Mouse (Mus musculus): ENCODE measurements at regions not wholly inside any gene's neighbourhood (a gene's known extent, or its start where the extent isn't known, plus 50 kb on each side); places are given as distances from the start of the nearest gene placed in this dataset.
A peak's percentile ranks its signal among the peaks of the same experiment; 100 is the strongest.
"Not testable (repeated sequence)": the region's sequence is repeated elsewhere in the genome, so short reads cannot be mapped to it uniquely, and the experiment has no call there.

GRCm38 (mm10) chr11:10046593-10046992 lies 854.9 kb downstream of the Abca13 start:
- ATAC-seq (ENCODE audit: insufficient read depth, low FRiP score, low TSS enrichment), result no peak
- no peak for DNase-seq (ENCODE audit: low spot score)
- H3K4me1 ChIP-seq (ENCODE audit: control insufficient read depth, insufficient read depth, low read length), result no peaks in the 10 kb centered on the region

DNA sequence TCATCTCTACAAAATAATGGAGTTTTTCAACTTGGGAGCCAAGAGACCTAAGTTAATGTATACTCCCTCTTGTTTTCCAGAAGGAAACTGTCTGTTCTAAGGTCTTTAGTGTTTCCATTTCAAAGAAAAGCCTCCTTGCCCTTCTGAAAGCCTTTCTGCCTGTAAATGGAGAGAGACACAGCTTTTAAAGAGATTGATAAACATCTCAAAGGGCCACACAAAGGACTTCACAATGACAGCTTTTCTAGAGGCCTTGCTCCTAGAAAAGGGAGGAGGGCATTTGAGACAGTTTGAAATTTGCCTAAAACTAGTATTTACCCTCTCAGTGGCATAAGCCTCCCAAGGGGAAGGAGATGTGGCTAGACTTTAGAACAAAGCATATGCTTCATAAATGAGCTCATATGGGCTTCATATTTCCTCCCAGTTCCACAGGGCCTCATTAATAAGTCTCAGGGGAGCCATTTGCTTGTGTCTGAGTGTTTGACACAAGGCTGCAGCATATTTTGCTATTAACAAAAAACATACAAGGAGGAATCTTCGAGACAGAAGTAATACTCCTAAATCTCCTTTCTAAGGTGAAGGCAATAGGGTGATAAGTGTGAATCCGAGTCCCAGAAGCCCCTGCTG lies 860.0 kb downstream of the Abca13 start:
- 48% methylated on average over 2 of the region's 2 CpGs for WGBS
- Histone ChIP-seq H3K27ac (ENCODE audit: low read depth, low read length) (no peak overlapping the region), H3K4me1 (ENCODE audit: control insufficient read depth, insufficient read depth, low read length) (no peaks in the 10 kb centered on the region), H3K4me2 (ENCODE audit: low read depth) (no peak overlapping the region), H3K27me3 (ENCODE audit: control insufficient read depth, insufficient read depth, low read length) (no peaks in the 10 kb centered on the region), H3K9ac (ENCODE audit: low read length) (no peak overlapping the region), H3K36me3 (ENCODE audit: control insufficient read depth, insufficient read depth, low read length) (no peaks in the 10 kb centered on the region), H3K4me3 (ENCODE audit: low read depth, low read length) (no peak overlapping the region), H3K9me3 (ENCODE audit: control insufficient read depth, low read length) (no peaks in the 10 kb centered on the region)
- DNase-seq (ENCODE audit: low spot score) (peak; percentile 14), ATAC-seq (ENCODE audit: insufficient read depth, low FRiP score, low TSS enrichment) (no peak)

More at GRCm38 (mm10) chr11:10046593-10046992, 854.9 kb downstream of the Abca13 start:
- Histone ChIP-seq H3K4me2 (ENCODE audit: low read depth) (no peak overlapping the region), H3K4me3 (ENCODE audit: low read depth, low read length) (no peak overlapping the region), H3K27ac (ENCODE audit: low read depth, low read length) (no peak overlapping the region), H3K36me3 (ENCODE audit: control insufficient read depth, insufficient read depth, low read length) (no peaks in the 10 kb centered on the region), H3K9ac (ENCODE audit: low read length) (no peak overlapping the region), H3K27me3 (ENCODE audit: control insufficient read depth, insufficient read depth, low read length) (no peaks in the 10 kb centered on the region), H3K9me3 (ENCODE audit: control insufficient read depth, low read length) (no peaks in the 10 kb centered on the region)
- WGBS, result 68% methylated on average over 2 of the region's 2 CpGs

DNA sequence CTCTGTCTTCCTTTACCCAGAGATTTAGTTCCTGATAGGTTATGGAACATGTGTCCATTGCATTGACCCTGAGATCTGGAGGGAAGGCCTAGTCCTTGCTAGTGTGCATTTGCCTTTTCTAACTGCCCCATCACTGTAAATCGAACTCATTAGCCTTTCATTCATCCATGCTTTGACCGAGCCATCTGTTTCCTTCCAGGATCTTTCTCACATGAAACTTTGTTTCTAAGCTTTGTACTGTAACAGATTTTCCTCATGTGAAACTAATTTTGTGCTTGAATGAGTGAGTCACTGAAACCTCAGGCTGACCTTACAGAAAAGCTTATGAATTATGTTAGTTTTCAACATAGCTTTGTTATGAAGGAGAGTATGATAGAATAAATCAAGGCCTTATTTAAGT lies 880.1 kb downstream of the Abca13 start:
- no peak overlapping the region for H3K4me3 ChIP-seq (ENCODE audit: low read depth, low read length)
- H3K27me3 ChIP-seq (ENCODE audit: control insufficient read depth, insufficient read depth, low read length), result no peaks in the 10 kb centered on the region
- ATAC-seq (ENCODE audit: insufficient read depth, low FRiP score, low TSS enrichment), result no peak
- H3K9me3 ChIP-seq (ENCODE audit: control insufficient read depth, low read length), result no peaks in the 10 kb centered on the region
- no peaks in the 10 kb centered on the region for H3K36me3 ChIP-seq (ENCODE audit: control insufficient read depth, insufficient read depth, low read length)
- H3K27ac ChIP-seq (ENCODE audit: low read depth, low read length), result no peak overlapping the region
- H3K4me1 ChIP-seq (ENCODE audit: control insufficient read depth, insufficient read depth, low read length), result no peaks in the 10 kb centered on the region
- H3K4me2 ChIP-seq (ENCODE audit: low read depth), result no peak overlapping the region
- 80% methylated on average over 2 of the region's 2 CpGs for WGBS
- no peak overlapping the region for H3K9ac ChIP-seq (ENCODE audit: low read length)
- no peak for DNase-seq (ENCODE audit: low spot score)

DNA sequence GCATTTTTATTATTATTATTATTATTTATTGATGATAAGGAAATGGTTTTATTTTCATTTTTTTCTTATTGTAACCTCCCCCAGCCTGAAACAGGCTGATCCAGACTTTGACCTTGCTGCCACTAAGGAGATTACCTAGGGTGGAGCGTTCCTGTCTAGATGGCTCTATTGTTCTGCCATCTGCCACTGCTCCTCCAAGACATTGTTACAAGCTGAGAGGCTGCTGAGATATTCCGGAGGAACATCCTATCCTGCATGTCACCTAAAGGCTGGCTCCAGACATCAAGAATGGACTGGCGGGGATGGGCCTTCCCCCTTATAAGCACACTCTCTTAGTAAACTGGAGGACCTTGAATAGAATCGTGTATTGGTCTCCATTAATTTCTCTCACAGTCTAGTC lies 896.2 kb downstream of the Abca13 start:
- DNase-seq (ENCODE audit: low spot score) (no peak), ATAC-seq (ENCODE audit: insufficient read depth, low FRiP score, low TSS enrichment) (no peak)
- WGBS, result 84% methylated on average over 4 of the region's 4 CpGs
- Histone ChIP-seq H3K27me3 (ENCODE audit: control insufficient read depth, insufficient read depth, low read length) (no peaks in the 10 kb centered on the region), H3K9me3 (ENCODE audit: control insufficient read depth, low read length) (no peaks in the 10 kb centered on the region), H3K4me1 (ENCODE audit: control insufficient read depth, insufficient read depth, low read length) (no peaks in the 10 kb centered on the region), H3K4me2 (ENCODE audit: low read depth) (no peak overlapping the region), H3K27ac (ENCODE audit: low read depth, low read length) (no peak overlapping the region), H3K4me3 (ENCODE audit: low read depth, low read length) (no peak overlapping the region), H3K36me3 (ENCODE audit: control insufficient read depth, insufficient read depth, low read length) (no peaks in the 10 kb centered on the region), H3K9ac (ENCODE audit: low read length) (no peak overlapping the region)

DNA sequence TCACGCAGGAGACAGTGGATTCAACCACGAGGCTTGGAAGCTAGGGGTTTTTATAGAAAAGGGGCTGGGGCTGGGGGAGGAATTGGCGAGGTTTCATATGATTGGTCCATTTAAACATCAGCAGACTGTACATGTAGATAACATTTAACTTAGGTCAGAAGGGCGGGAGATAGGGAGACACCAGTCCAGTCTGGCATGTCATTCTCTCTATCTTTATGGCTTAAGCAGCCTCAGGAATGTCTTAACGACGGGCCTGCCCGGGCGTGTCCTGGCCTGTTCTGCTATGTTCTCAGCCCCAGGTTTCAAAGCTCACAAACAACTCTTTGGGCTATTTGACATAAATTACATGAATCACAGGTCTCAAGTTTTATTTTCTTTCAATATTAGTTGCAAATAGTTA lies 910.6 kb downstream of the Abca13 start:
- 71% methylated on average over 8 of the region's 8 CpGs for WGBS

DNA sequence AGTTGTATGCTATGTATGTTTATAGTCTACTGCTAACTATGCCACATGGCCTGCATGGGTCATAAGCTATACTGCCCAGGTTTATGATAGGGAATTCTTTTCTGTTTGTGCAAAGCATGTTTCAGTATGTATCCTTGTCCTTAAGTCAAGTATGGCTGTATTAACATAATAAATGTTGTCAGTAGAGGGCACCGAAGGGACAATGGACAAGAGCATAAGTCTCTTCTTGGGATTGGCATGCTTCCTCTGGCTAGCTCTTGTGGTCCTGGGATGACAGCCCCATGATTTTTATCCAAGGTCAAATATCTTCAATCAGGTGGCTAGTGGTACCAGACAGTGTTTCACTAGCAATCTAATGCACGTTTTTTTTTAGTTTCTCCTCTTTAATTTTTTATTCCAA lies 913.3 kb downstream of the Abca13 start:
- 81% methylated on average over 2 of the region's 2 CpGs for WGBS
- no peak for ATAC-seq (ENCODE audit: insufficient read depth, low FRiP score, low TSS enrichment)
- Histone ChIP-seq H3K9me3 (ENCODE audit: control insufficient read depth, low read length) (no peaks in the 10 kb centered on the region), H3K4me1 (ENCODE audit: control insufficient read depth, insufficient read depth, low read length) (no peaks in the 10 kb centered on the region), H3K4me3 (ENCODE audit: low read depth, low read length) (no peak overlapping the region), H3K27me3 (ENCODE audit: control insufficient read depth, insufficient read depth, low read length) (no peaks in the 10 kb centered on the region), H3K9ac (ENCODE audit: low read length) (no peak overlapping the region), H3K36me3 (ENCODE audit: control insufficient read depth, insufficient read depth, low read length) (no peaks in the 10 kb centered on the region), H3K27ac (ENCODE audit: low read depth, low read length) (no peak overlapping the region), H3K4me2 (ENCODE audit: low read depth) (no peak overlapping the region)
- DNase-seq (ENCODE audit: low spot score), result no peak

More for the DNA sequence above, 910.6 kb downstream of the Abca13 start:
- H3K4me2 ChIP-seq (ENCODE audit: low read depth); H3K9ac ChIP-seq (ENCODE audit: low read length); ATAC-seq (ENCODE audit: insufficient read depth, low FRiP score, low TSS enrichment); DNase-seq (ENCODE audit: low spot score); H3K4me3 ChIP-seq (ENCODE audit: low read depth, low read length); H3K27me3 ChIP-seq (ENCODE audit: control insufficient read depth, insufficient read depth, low read length); H3K36me3 ChIP-seq (ENCODE audit: control insufficient read depth, insufficient read depth, low read length); H3K27ac ChIP-seq (ENCODE audit: low read depth, low read length); H3K4me1 ChIP-seq (ENCODE audit: control insufficient read depth, insufficient read depth, low read length); H3K9me3 ChIP-seq (ENCODE audit: control insufficient read depth, low read length): not testable (repeated sequence)

GRCm38 (mm10) chr11:10142161-10142560 lies 950.4 kb downstream of the Abca13 start:
- H3K27ac ChIP-seq (ENCODE audit: low read depth, low read length), result no peak overlapping the region
- H3K4me1 ChIP-seq (ENCODE audit: control insufficient read depth, insufficient read depth, low read length), result no peaks in the 10 kb centered on the region
- DNase-seq (ENCODE audit: low spot score) (no peak), ATAC-seq (ENCODE audit: insufficient read depth, low FRiP score, low TSS enrichment) (no peak)
- no peaks in the 10 kb centered on the region for H3K36me3 ChIP-seq (ENCODE audit: control insufficient read depth, insufficient read depth, low read length)
- no peak overlapping the region for H3K4me2 ChIP-seq (ENCODE audit: low read depth)
- no peak overlapping the region for H3K9ac ChIP-seq (ENCODE audit: low read length)
- no peaks in the 10 kb centered on the region for H3K9me3 ChIP-seq (ENCODE audit: control insufficient read depth, low read length)
- H3K27me3 ChIP-seq (ENCODE audit: control insufficient read depth, insufficient read depth, low read length), result no peaks in the 10 kb centered on the region
- no peak overlapping the region for H3K4me3 ChIP-seq (ENCODE audit: low read depth, low read length)

- Histone ChIP-seq H3K27me3 (ENCODE audit: control insufficient read depth, insufficient read depth, low read length) (no peaks in the 10 kb centered on the region), H3K36me3 (ENCODE audit: control insufficient read depth, insufficient read depth, low read length) (no peaks in the 10 kb centered on the region), H3K4me2 (ENCODE audit: low read depth) (no peak overlapping the region), H3K4me3 (ENCODE audit: low read depth, low read length) (no peak overlapping the region), H3K9me3 (ENCODE audit: control insufficient read depth, low read length) (no peaks in the 10 kb centered on the region), H3K9ac (ENCODE audit: low read length) (no peak overlapping the region), H3K4me1 (ENCODE audit: control insufficient read depth, insufficient read depth, low read length) (no peaks in the 10 kb centered on the region), H3K27ac (ENCODE audit: low read depth, low read length) (no peak overlapping the region)
- DNase-seq (ENCODE audit: low spot score) (no peak), ATAC-seq (ENCODE audit: insufficient read depth, low FRiP score, low TSS enrichment) (no peak)
- 69% methylated on average over 1 of the region's 1 CpGs for WGBS
These were observed 957.4 kb downstream of the Abca13 start for GRCm38 (mm10) chr11:10149160-10149559.

DNA sequence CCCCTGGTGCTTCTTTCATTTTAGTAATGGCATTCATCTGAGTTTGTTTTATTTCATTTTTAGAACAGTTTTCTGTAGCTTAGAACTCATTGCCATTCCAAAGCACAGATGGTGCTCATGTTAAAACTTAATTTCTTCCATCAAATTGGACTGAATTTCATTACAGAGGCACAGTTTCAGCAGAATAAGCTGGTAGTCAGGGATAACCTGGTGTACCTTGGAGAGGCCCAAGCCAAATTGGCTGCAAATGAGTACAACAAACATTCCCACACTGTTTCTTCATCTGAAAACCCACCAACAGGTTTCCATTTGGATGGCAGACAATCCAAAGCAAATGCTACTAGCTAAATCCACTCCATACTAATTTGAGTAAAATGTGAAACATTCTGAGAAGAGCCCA lies 960.2 kb upstream of the Vwc2 start:
- Histone ChIP-seq H3K36me3 (ENCODE audit: control insufficient read depth, insufficient read depth, low read length) (no peaks in the 10 kb centered on the region), H3K4me2 (ENCODE audit: low read depth) (no peak overlapping the region), H3K4me1 (ENCODE audit: control insufficient read depth, insufficient read depth, low read length) (no peaks in the 10 kb centered on the region), H3K9ac (ENCODE audit: low read length) (no peak overlapping the region), H3K4me3 (ENCODE audit: low read depth, low read length) (no peak overlapping the region), H3K9me3 (ENCODE audit: control insufficient read depth, low read length) (no peaks in the 10 kb centered on the region), H3K27me3 (ENCODE audit: control insufficient read depth, insufficient read depth, low read length) (no peaks in the 10 kb centered on the region), H3K27ac (ENCODE audit: low read depth, low read length) (no peak overlapping the region)
- no peak for ATAC-seq (ENCODE audit: insufficient read depth, low FRiP score, low TSS enrichment)
- no peak for DNase-seq (ENCODE audit: low spot score)
